Mouse (Mus musculus) intestine, postnatal 0 days (tissue): ENCODE data around the gene Mtor. TPM values are rescaled to one million over a fixed set of nuclear protein-coding genes. Genes with fewer than 3 reads are reported as not detected.
A peak's percentile ranks its signal among the peaks of the same experiment; 100 is the strongest.

ENCODE experiments used
- ATAC-seq: fragments of 200-750 bp; cut with Nextera tagmentation; 2 replicates; pipeline ENCODE4 v1.8.0; 2017; ENCODE audit warnings: mild to moderate bottlenecking, moderate TSS enrichment, moderate library complexity
- H3K27ac ChIP-seq: fragments of 300-500 bp; sonication (generic); 2 replicates; pipeline ENCODE4 v1.5.1; 2014; ENCODE audit warnings: mild to moderate bottlenecking, low read depth, low read length, moderate library complexity
- H3K27me3 ChIP-seq: fragments of 300-500 bp; sonication (generic); replicated peaks from 2 replicates; pipeline ENCODE4 v1.6.1; 2014; ENCODE audit warnings: low read length, mixed read lengths; ENCODE audit not compliant: control insufficient read depth, insufficient read depth
- H3K36me3 ChIP-seq: fragments of 300-500 bp; sonication (generic); 2 replicates; pipeline ENCODE4 v1.6.1; 2014; ENCODE audit warnings: mild to moderate bottlenecking, moderate library complexity; ENCODE audit not compliant: control insufficient read depth, insufficient read depth
- H3K4me1 ChIP-seq: fragments of 300-500 bp; sonication (generic); replicated peaks from 2 replicates; pipeline ENCODE4 v1.6.1; 2014; ENCODE audit warnings: antibody characterized with exemption, low read length, mixed read lengths; ENCODE audit not compliant: control insufficient read depth, insufficient read depth
- H3K4me2 ChIP-seq: fragments of 300-500 bp; sonication (generic); replicated peaks from 2 replicates; pipeline ENCODE4 v1.6.1; 2014; ENCODE audit warnings: low read depth, mild to moderate bottlenecking, moderate library complexity
- H3K4me3 ChIP-seq: fragments of 300-500 bp; sonication (generic); 2 replicates; pipeline ENCODE4 v1.5.1; 2014; ENCODE audit warnings: low read depth, low read length
- H3K9ac ChIP-seq: fragments of 300-500 bp; sonication (generic); 2 replicates; pipeline ENCODE4 v1.6.1; 2014; ENCODE audit warnings: mild to moderate bottlenecking, low read depth, low read length
- H3K9me3 ChIP-seq: fragments of 300-500 bp; sonication (generic); 2 replicates; pipeline ENCODE4 v1.6.1; 2016; ENCODE audit warnings: mixed run types; ENCODE audit not compliant: control insufficient read depth
- CTCF ChIP-seq: sonication (generic); IDR thresholded peaks from 2 replicates; pipeline ENCODE4 v1.5.1; 2016; ENCODE audit warnings: low read depth, mild to moderate bottlenecking, control low read depth, antibody characterized with exemption, moderate library complexity
- WGBS: fragments of 180-500 bp; shearing (Covaris S2); extraction: QIAGEN DNeasy Blood & Tissue Kit; methylation state at CpG from one replicate; pipeline ENCODE4 v1.1.7; 2014; 5-methylcytosine and 5-hydroxymethylcytosine counted together
- polyA plus RNA-seq: library from polyadenylated mRNA; unstranded; fragments of >200 nt; fragmentation: Nextera tagmentation; extraction: Ambion mirVana; gene quantifications from 2 replicates; pipeline ENCODE4 v1.2.1, GENCODE M21; 2015

The Mtor gene
- polyA plus RNA-seq, 1 experiment from 2014 or later: 14.3 TPM

DNA sequence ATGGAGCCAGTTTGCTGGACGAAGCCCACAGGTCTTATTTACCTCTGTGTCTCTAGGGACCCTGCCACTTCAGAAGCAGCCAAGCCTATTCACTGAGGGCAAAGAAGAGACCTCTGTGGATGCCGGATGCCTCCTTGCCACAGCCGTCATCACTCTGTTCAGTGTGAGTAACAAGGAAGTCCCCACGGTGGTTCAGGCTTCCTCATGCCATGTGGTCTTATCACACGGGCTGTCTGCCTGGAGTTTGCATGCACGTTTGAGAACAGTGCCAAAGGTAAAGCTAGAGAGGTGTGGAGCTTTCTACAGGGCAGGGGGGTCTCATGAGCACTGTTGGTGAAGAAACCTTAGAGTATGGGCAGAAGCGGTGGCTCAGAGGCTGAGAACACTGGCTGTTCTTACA lies 124.8 kb downstream of the Mtor start:
- Histone ChIP-seq H3K27ac (no peak overlapping the region), H3K4me1 (no peaks in the 10 kb centered on the region), H3K36me3 (peaks cover 93% of the 10 kb centered on the region), H3K4me2 (no peak overlapping the region), H3K27me3 (no peaks in the 10 kb centered on the region), H3K9ac (no peak overlapping the region), H3K9me3 (no peaks in the 10 kb centered on the region), H3K4me3 (no peak overlapping the region)
- TF ChIP-seq CTCF: no peak
- ATAC-seq: no peak
- 85% methylated on average over 7 of the region's 7 CpGs for WGBS

DNA sequence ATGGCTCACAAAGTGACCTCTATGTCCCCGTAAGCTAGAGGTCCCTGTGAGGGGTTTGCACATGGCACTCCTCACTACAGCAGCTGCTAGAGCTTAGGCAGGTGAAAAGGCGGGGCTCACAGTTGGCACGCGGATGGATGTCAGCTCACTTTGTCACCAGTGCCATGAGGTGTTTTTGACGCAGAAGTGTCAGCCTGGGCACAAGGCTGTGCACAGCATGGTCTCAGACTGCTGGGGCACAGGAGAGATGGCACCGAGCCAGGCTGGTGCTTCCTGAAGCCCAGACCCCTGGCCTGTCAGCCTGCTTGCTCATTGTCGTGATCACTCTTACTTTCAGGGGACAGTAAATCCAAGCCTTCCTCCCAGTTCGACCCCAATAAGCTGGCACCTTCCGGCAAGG lies 132.4 kb downstream of the Mtor start:
- H3K36me3 ChIP-seq: peaks cover 69% of the 10 kb centered on the region
- no peak overlapping the region for H3K9ac ChIP-seq
- no peak overlapping the region for H3K4me2 ChIP-seq
- TF ChIP-seq CTCF: no peak
- no peaks in the 10 kb centered on the region for H3K27me3 ChIP-seq
- no peak overlapping the region for H3K4me3 ChIP-seq
- H3K27ac ChIP-seq: no peak overlapping the region
- no peak for ATAC-seq
- H3K9me3 ChIP-seq: no peaks in the 10 kb centered on the region
- 85% methylated on average over 9 of the region's 9 CpGs for WGBS
- H3K4me1 ChIP-seq: no peaks in the 10 kb centered on the region

- WGBS: 85% methylated on average over 5 of the region's 5 CpGs
- H3K27ac ChIP-seq: no peak overlapping the region
- no peak overlapping the region for H3K4me3 ChIP-seq
- H3K9ac ChIP-seq: no peak overlapping the region
- no peak for TF ChIP-seq CTCF
- no peaks in the 10 kb centered on the region for H3K27me3 ChIP-seq
- peaks cover 62% of the 10 kb centered on the region for H3K36me3 ChIP-seq
- no peak for ATAC-seq
- no peak overlapping the region for H3K4me2 ChIP-seq
- no peaks in the 10 kb centered on the region for H3K4me1 ChIP-seq
- no peaks in the 10 kb centered on the region for H3K9me3 ChIP-seq
Measured at GRCm38 (mm10) chr4:148581422-148581821, 133.0 kb downstream of the Mtor start.

DNA sequence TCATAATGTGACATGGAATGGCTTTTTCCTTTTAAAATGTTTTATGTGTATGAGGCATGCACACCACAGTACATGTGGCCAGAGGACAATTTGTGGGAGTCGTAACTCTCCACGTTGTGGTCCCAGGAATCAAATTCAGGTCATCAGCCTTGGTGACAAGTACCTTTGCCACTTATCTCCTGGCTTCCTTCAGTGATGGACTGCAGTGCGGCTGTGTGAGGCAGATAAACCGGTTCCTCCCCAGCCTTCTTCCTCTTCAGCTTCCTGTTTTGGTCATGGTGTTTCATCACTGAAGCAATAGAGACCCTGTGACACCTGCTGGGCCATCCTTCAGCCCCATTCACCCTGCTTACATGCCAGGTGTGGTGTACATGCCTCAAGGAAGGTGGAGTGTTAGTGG lies 134.8 kb downstream of the Mtor start:
- H3K36me3 ChIP-seq: peaks cover 46% of the 10 kb centered on the region
- no peak overlapping the region for H3K4me3 ChIP-seq
- no peak for TF ChIP-seq CTCF
- H3K27me3 ChIP-seq: no peaks in the 10 kb centered on the region
- no peaks in the 10 kb centered on the region for H3K4me1 ChIP-seq
- ATAC-seq: no peak
- no peaks in the 10 kb centered on the region for H3K9me3 ChIP-seq
- H3K4me2 ChIP-seq: no peak overlapping the region
- no peak overlapping the region for H3K27ac ChIP-seq
- 51% methylated on average over 4 of the region's 4 CpGs for WGBS
- no peak overlapping the region for H3K9ac ChIP-seq

- no peak overlapping the region for H3K4me3 ChIP-seq
- TF ChIP-seq CTCF: no peak
- no peaks in the 10 kb centered on the region for H3K27me3 ChIP-seq
- H3K36me3 ChIP-seq: peaks cover 16% of the 10 kb centered on the region
- ATAC-seq: no peak
- no peaks in the 10 kb centered on the region for H3K4me1 ChIP-seq
- no peak overlapping the region for H3K9ac ChIP-seq
- H3K9me3 ChIP-seq: no peaks in the 10 kb centered on the region
- 61% methylated on average over 9 of the region's 9 CpGs for WGBS
- no peak overlapping the region for H3K27ac ChIP-seq
- no peak overlapping the region for H3K4me2 ChIP-seq
Measured at GRCm38 (mm10) chr4:148586648-148587047, 138.2 kb downstream of the Mtor start.

DNA sequence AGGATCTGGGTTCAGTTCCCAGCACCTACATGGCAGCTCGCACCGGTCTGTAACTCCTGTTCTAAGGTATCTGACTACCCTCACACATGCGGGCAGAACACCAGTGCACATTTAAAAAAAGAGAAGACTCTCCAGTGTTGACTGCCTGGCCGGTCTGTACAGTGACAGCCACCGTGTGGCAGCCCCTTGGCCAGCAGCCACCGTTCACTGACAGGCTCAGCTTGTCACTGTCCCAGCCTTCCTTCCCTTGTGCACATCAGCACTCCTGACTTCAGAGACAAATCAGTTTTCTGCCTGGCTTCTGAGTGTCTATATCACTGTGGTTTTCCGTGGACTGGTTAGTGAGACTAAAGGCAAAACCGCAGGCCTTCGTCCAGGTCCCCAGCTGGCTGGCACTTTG lies 140.4 kb downstream of the Mtor start:
- no peak for TF ChIP-seq CTCF
- no peaks in the 10 kb centered on the region for H3K4me1 ChIP-seq
- H3K4me3 ChIP-seq: no peak overlapping the region
- H3K36me3 ChIP-seq: peaks cover 7% of the 10 kb centered on the region; the same call in 1 of the 2 replicates
- no peak overlapping the region for H3K4me2 ChIP-seq
- no peaks in the 10 kb centered on the region for H3K9me3 ChIP-seq
- no peaks in the 10 kb centered on the region for H3K27me3 ChIP-seq
- no peak for ATAC-seq
- no peak overlapping the region for H3K9ac ChIP-seq
- WGBS: 79% methylated on average over 9 of the region's 9 CpGs
- no peak overlapping the region for H3K27ac ChIP-seq

GRCm38 (mm10) chr4:148589565-148589964 lies 141.2 kb downstream of the Mtor start:
- H3K4me3 ChIP-seq: no peak overlapping the region
- no peaks in the 10 kb centered on the region for H3K27me3 ChIP-seq
- no peak overlapping the region for H3K9ac ChIP-seq
- WGBS: 32% methylated on average over 7 of the region's 8 CpGs
- H3K9me3 ChIP-seq: no peaks in the 10 kb centered on the region
- H3K4me2 ChIP-seq: peak overlapping the region; percentile 54
- ATAC-seq: peak; percentile 53
- H3K36me3 ChIP-seq: peaks cover 14% of the 10 kb centered on the region; the same call in 1 of the 2 replicates
- H3K4me1 ChIP-seq: no peaks in the 10 kb centered on the region
- no peak overlapping the region for H3K27ac ChIP-seq
- TF ChIP-seq CTCF: no peak
